8 mouse cellular contexts compared by ENCODE assay signal in genomic region chr2:30435326-30436155, GRCm38 (mm10). TPM values are rescaled to one million over a fixed set of nuclear protein-coding genes. Genes with fewer than 3 reads are reported as not detected.
DNase-seq lines count a peak whose midpoint lies in the region; ATAC-seq lines count a peak whose summit lies in the region.

No protein-coding gene starts in this region.

- peak; percentile 85 for ATAC-seq in common myeloid progenitor, adult 5-6 weeks (replicated peaks; ENCODE audit: low read depth, poor library complexity, severe bottlenecking)
- peak; percentile 49; the same call in 1 of the 2 replicates for ATAC-seq in limb, embryonic 13.5 days (ENCODE audit: low FRiP score, low read depth)
- ATAC-seq in midbrain, embryonic 14.5 days (ENCODE audit: low FRiP score, low TSS enrichment): peak; percentile 46; the same call in 1 of the 2 replicates

- peak; percentile 88 for DNase-seq in 3T3-L1 (ENCODE audit: low read depth, low spot score)
- peak; percentile 72 for DNase-seq in R1 (ENCODE audit: low read depth, low spot score)
- DNase-seq in gastrocnemius, postnatal 14 days: peak; percentile 61
- DNase-seq in kidney, adult 11 months: peak; percentile 65
- peak; percentile 90 for DNase-seq in midbrain, embryonic 14.5 days
- peak; percentile 39 to 68 for DNase-seq in spleen, postnatal 14 days (ENCODE audit: low spot score in 2 of 2)

- intact Hi-C loops in gastrocnemius, postnatal 14 days (cut with DNase I; ENCODE audit: low total_unique reads): loop anchor here (5.0 to 10.0 kb wide), 2 partner anchors 357 to 509 kb away; no protein-coding TSS in a partner anchor

- H3K27me3 ChIP-seq in limb, embryonic 13.5 days: no peaks in the 10 kb centered on the region
- no peaks in the 10 kb centered on the region for H3K27me3 ChIP-seq in midbrain, embryonic 14.5 days (ENCODE audit: control insufficient read depth, insufficient read depth, low read length)

- no peak overlapping the region for H3K4me2 ChIP-seq in limb, embryonic 13.5 days (replicated peaks)
- H3K4me2 ChIP-seq in midbrain, embryonic 14.5 days (ENCODE audit: low read length): no peak overlapping the region

- 57% methylated on average over 5 of the region's 5 CpGs for WGBS in limb, embryonic 13.5 days
- WGBS in midbrain, embryonic 14.5 days: 58% methylated on average over 5 of the region's 5 CpGs

- no peak overlapping the region for H3K9ac ChIP-seq in limb, embryonic 13.5 days
- no peak overlapping the region for H3K9ac ChIP-seq in midbrain, embryonic 14.5 days (replicated peaks; ENCODE audit: low read length)

- H3K4me1 ChIP-seq in limb, embryonic 13.5 days: peaks cover 15% of the 10 kb centered on the region
- H3K4me1 ChIP-seq in midbrain, embryonic 14.5 days (ENCODE audit: control insufficient read depth, insufficient read depth, low read length): peaks cover 2% of the 10 kb centered on the region; the same call in 1 of the 2 replicates

- H3K4me3 ChIP-seq in limb, embryonic 13.5 days: no peak overlapping the region
- no peak overlapping the region for H3K4me3 ChIP-seq in midbrain, embryonic 14.5 days (replicated peaks; ENCODE audit: low read depth, low read length)

- H3K36me3 ChIP-seq in limb, embryonic 13.5 days: peaks cover 84% of the 10 kb centered on the region
- H3K36me3 ChIP-seq in midbrain, embryonic 14.5 days (ENCODE audit: control insufficient read depth, insufficient read depth, low read length): peaks cover 80% of the 10 kb centered on the region

- no peak overlapping the region for H3K27ac ChIP-seq in limb, embryonic 13.5 days
- no peak overlapping the region for H3K27ac ChIP-seq in midbrain, embryonic 14.5 days (replicated peaks; ENCODE audit: low read depth, low read length)

- H3K9me3 ChIP-seq in limb, embryonic 13.5 days: no peaks in the 10 kb centered on the region
- H3K9me3 ChIP-seq in midbrain, embryonic 14.5 days (ENCODE audit: control insufficient read depth, low read length): no peaks in the 10 kb centered on the region

RNA-seq across cellular contexts. Expression of gene Ptpa, which starts 19.7 kb away (rescaled TPM):
- 46.4 and 76.0 TPM in 2 replicates for total RNA-seq in common myeloid progenitor, adult 5-6 weeks (2017)
- 10 to 100 TPM; 71.1 to 80.7 TPM for total RNA-seq in gastrocnemius, postnatal 14 days (2021)
- 144 and 150 TPM in 2 replicates for polyA plus RNA-seq in limb, embryonic 13.5 days (2015; fragmentation: Nextera tagmentation; extraction: Ambion mirVana)
- polyA plus RNA-seq in midbrain, embryonic 14.5 days (2014; fragmentation: Nextera tagmentation; extraction: Ambion mirVana): 86.7 and 115 TPM in 2 replicates

RNA-seq across cellular contexts. Expression of gene Crat, which starts 19.9 kb away (rescaled TPM):
- total RNA-seq in common myeloid progenitor, adult 5-6 weeks (2017): 17.1 and 17.3 TPM in 2 replicates
- 100 to 1,000 TPM; 251 to 325 TPM for total RNA-seq in gastrocnemius, postnatal 14 days (2021)
- polyA plus RNA-seq in limb, embryonic 13.5 days (2015; fragmentation: Nextera tagmentation; extraction: Ambion mirVana): 28.0 and 31.1 TPM in 2 replicates
- polyA plus RNA-seq in midbrain, embryonic 14.5 days (2014; fragmentation: Nextera tagmentation; extraction: Ambion mirVana): 22.2 and 24.0 TPM in 2 replicates

RNA-seq across cellular contexts. Expression of gene Ier5l, which starts 38.5 kb away (rescaled TPM):
- total RNA-seq in common myeloid progenitor, adult 5-6 weeks (2017): 0.58 and 1.8 TPM in 2 replicates
- 1 to 10 TPM; 3.5 to 4.2 TPM for total RNA-seq in gastrocnemius, postnatal 14 days (2021)
- 2.9 and 3.0 TPM in 2 replicates for polyA plus RNA-seq in limb, embryonic 13.5 days (2015; fragmentation: Nextera tagmentation; extraction: Ambion mirVana)
- 3.7 and 4.3 TPM in 2 replicates for polyA plus RNA-seq in midbrain, embryonic 14.5 days (2014; fragmentation: Nextera tagmentation; extraction: Ambion mirVana)

RNA-seq across cellular contexts. Expression of gene Dolpp1, which starts 43.5 kb away (rescaled TPM):
- total RNA-seq in common myeloid progenitor, adult 5-6 weeks (2017): 33.9 and 35.7 TPM in 2 replicates
- total RNA-seq in gastrocnemius, postnatal 14 days (2021): 1 to 10 TPM; 7.0 to 7.3 TPM
- polyA plus RNA-seq in limb, embryonic 13.5 days (2015; fragmentation: Nextera tagmentation; extraction: Ambion mirVana): 33.1 and 33.5 TPM in 2 replicates
- polyA plus RNA-seq in midbrain, embryonic 14.5 days (2014; fragmentation: Nextera tagmentation; extraction: Ambion mirVana): 56.3 and 57.2 TPM in 2 replicates

Comparison
In these comparisons a context has a peak if more than half of its experiments do, and no peak if none do; other contexts are left out.
1. RNA of gene Crat, which starts 19.9 kb away (total RNA-seq): 251 to 325 TPM in gastrocnemius, postnatal 14 days; 17.1 to 17.3 TPM in common myeloid progenitor, adult 5-6 weeks; every median in the first group is over 10 times any median in the second.
2. Peak in every context shown above with its lines, with median percentiles within 50 percentile points of each other: DNase-seq and ATAC-seq.